Mouse (Mus musculus): ENCODE results near the gene Gucy2g.
"Not testable (repeated sequence)": the region's sequence is repeated elsewhere in the genome, so short reads cannot be mapped to it uniquely, and the experiment has no call there.

The Gucy2g gene

GRCm38 (mm10) chr19:55165183-55165865 lies 75.7 kb downstream of the Gucy2g start:
- no peak for DNase-seq (ENCODE audit: low read depth, low spot score)

- no peak for DNase-seq (ENCODE audit: low read depth, low spot score)
Measured at GRCm38 (mm10) chr19:55164162-55164561, 76.9 kb downstream of the Gucy2g start.

GRCm38 (mm10) chr19:55162271-55162670 lies 78.8 kb downstream of the Gucy2g start:
- DNase-seq (ENCODE audit: low read depth, low spot score) = no peak

GRCm38 (mm10) chr19:55159826-55160225 lies 81.2 kb downstream of the Gucy2g start:
- DNase-seq (ENCODE audit: low read depth, low spot score) = no peak

- no peak for DNase-seq (ENCODE audit: low read depth, low spot score)
Measured at GRCm38 (mm10) chr19:55158606-55159005, 82.4 kb downstream of the Gucy2g start.

- DNase-seq (ENCODE audit: low read depth, low spot score) = no peak
Measured at GRCm38 (mm10) chr19:55157029-55157428, 84.0 kb downstream of the Gucy2g start.

- no peak for DNase-seq (ENCODE audit: low read depth, low spot score)
Measured at GRCm38 (mm10) chr19:55152983-55153382, 88.1 kb downstream of the Gucy2g start.

- not testable (repeated sequence) for DNase-seq (ENCODE audit: low read depth, low spot score)
Measured at GRCm38 (mm10) chr19:55152274-55152673, 88.8 kb downstream of the Gucy2g start.

- no peak for DNase-seq (ENCODE audit: low read depth, low spot score)
Measured at GRCm38 (mm10) chr19:55149646-55150045, 91.4 kb downstream of the Gucy2g start.

GRCm38 (mm10) chr19:55148109-55148508 lies 92.9 kb downstream of the Gucy2g start:
- DNase-seq (ENCODE audit: low read depth, low spot score) = no peak
